Mouse (Mus musculus): ENCODE measurements around the gene Narf. TPM values are rescaled to one million over a fixed set of nuclear protein-coding genes. Genes with fewer than 3 reads are reported as not detected.

Narf gene
- polyA plus RNA-seq, 1 experiment = 18.2 TPM

Other genes starting within 250 kb of the Narf start
- gene Csnk1d, start 245.9 kb upstream of the Narf start, polyA plus RNA-seq (2012; rRNA removed) = 74.9 and 77.2 TPM in 2 replicates
- 28.9 and 53.4 TPM in 2 replicates for gene Cd7, start 197.8 kb upstream of the Narf start, polyA plus RNA-seq (2012; rRNA removed)
- 251 and 268 TPM in 2 replicates for gene Sectm1b, start 173.7 kb upstream of the Narf start, polyA plus RNA-seq (2012; rRNA removed)
- 3.1 and 3.9 TPM in 2 replicates for gene Sectm1a, start 156.0 kb upstream of the Narf start, polyA plus RNA-seq (2012; rRNA removed)
- gene Tex19.2, start 118.6 kb upstream of the Narf start, polyA plus RNA-seq (2012; rRNA removed) = not detected in 2 replicates
- gene Tex19.1, start 91.1 kb upstream of the Narf start, polyA plus RNA-seq (2012; rRNA removed) = not detected in 2 replicates
- not detected in 2 replicates for gene Uts2r, start 77.0 kb upstream of the Narf start, polyA plus RNA-seq (2012; rRNA removed)
- gene Hexdc, start 32.8 kb upstream of the Narf start, polyA plus RNA-seq (2012; rRNA removed) = 19.4 and 24.4 TPM in 2 replicates
- gene Ogfod3, start 32.5 kb upstream of the Narf start, polyA plus RNA-seq (2012; rRNA removed) = 11.7 and 12.9 TPM in 2 replicates
- 32.6 and 33.0 TPM in 2 replicates for gene Cybc1, start 7.9 kb upstream of the Narf start, polyA plus RNA-seq (2012; rRNA removed)
- gene Foxk2, start 22.7 kb downstream of the Narf start, polyA plus RNA-seq (2012; rRNA removed) = 19.3 and 29.0 TPM in 2 replicates
- gene Wdr45b, start 117.2 kb downstream of the Narf start, polyA plus RNA-seq (2012; rRNA removed) = 37.5 and 42.5 TPM in 2 replicates
- gene Rab40b, start 151.0 kb downstream of the Narf start, polyA plus RNA-seq (2012; rRNA removed) = 0.82 TPM in 2 replicates
- gene Fn3krp, start 184.1 kb downstream of the Narf start, polyA plus RNA-seq (2012; rRNA removed) = 3.5 and 3.7 TPM in 2 replicates
- 0.55 and 1.3 TPM in 2 replicates for gene Fn3k, start 197.7 kb downstream of the Narf start, polyA plus RNA-seq (2012; rRNA removed)
- 56.3 and 59.9 TPM in 2 replicates for gene Tbcd, start 214.7 kb downstream of the Narf start, polyA plus RNA-seq (2012; rRNA removed)